Mouse (Mus musculus) C2C12 (cell line): ENCODE measurements at regions not wholly inside any gene's neighbourhood (a gene's known extent, or its start where the extent isn't known, plus 50 kb on each side); places are given as distances from the start of the nearest gene placed in this dataset.

Source experiments
- MAX ChIP-seq: IDR thresholded peaks from one replicate; pipeline ENCODE4 v1.6.1; 2011; ENCODE audit warnings: mild to moderate bottlenecking, control low read depth
- MYOD1 ChIP-seq: IDR thresholded peaks from one replicate; pipeline ENCODE4 v1.6.1; 2011; ENCODE audit warnings: low read depth; ENCODE audit not compliant: control insufficient read depth, insufficient read length

DNA sequence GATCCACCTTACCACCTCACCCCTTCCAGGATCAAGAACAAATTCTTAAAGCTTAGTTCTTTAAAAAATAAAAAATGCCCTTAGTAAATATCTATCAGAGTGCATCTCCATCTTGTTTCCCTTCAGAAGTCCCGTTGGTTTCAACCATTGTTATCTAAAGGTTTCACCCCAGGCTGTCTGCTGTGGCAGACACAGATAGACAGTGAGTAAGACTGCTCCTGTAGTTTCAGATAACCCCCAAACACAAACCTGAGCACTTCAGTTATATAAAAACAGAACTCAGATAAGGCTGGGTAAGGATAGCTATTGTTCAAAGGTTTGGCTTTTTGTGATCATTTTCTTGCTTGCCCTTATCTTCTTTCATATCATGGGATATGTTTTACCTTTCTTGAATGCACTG, 255.4 kb upstream of the Atp10a start:
- no peak for TF ChIP-seq MYOD1
- TF ChIP-seq MAX = no peak
